Mouse (Mus musculus) embryonic stem cell, embryonic (primary cell): ENCODE results near the gene Wdr74.

Experiments
- CTCF ChIA-PET, 4 experiments: fragments of 300-600 bp in 2 of 4; fragments of 350-600 bp in 2 of 4; sonication (Branson Sonifier 250); formaldehyde crosslinking; loops; one replicate each; lab custom pipeline; 2022; ENCODE audit warnings: inconsistent platforms in 2 of 4; lab: Charles Lee
- POLR2A ChIA-PET, 4 experiments: fragments of 300-600 bp in 2 of 4; fragments of 350-600 bp in 2 of 4; sonication (Branson Sonifier 250); formaldehyde crosslinking; loops; one replicate each; lab custom pipeline; 2022; ENCODE audit warnings: antibody characterized with exemption in 4 of 4, inconsistent platforms in 1 of 4; lab: Charles Lee

The Wdr74 gene

GRCm38 (mm10) chr19:8712870-8713305 is 22.7 kb upstream of the Wdr74 start:
- POLR2A ChIA-PET: interaction anchor here (0.6 to 20.5 kb wide), 147 partner anchors 8 to 1772 kb away, joined by 3 to 1732 read pairs (median 5); partner anchors contain the start of genes Slc3a2 (in 4 of the 4), 1700092M07Rik (in 3 of the 4), 1810009A15Rik (in 3 of the 4) and Gm49416 (in 3 of the 4)
- CTCF ChIA-PET: interaction anchor here (0.7 to 3.3 kb wide), 17 partner anchors 9 to 1673 kb away, joined by 3 to 39 read pairs (median 4); partner anchors contain the start of genes Slc3a2 (in 2 of the 4), Stip1 (in 1 of the 4), Tmem179b (in 1 of the 4) and Ttc9c (in 1 of the 4)

GRCm38 (mm10) chr19:8713306-8713996 is 22.2 kb upstream of the Wdr74 start:
- POLR2A ChIA-PET: interaction anchor here (0.6 to 20.5 kb wide), 175 partner anchors 9 to 1772 kb away, joined by 3 to 1732 read pairs (median 4); partner anchors contain the start of genes Slc3a2 (in 4 of the 4), 1700092M07Rik (in 3 of the 4), 1810009A15Rik (in 3 of the 4) and Gm49416 (in 3 of the 4)
- CTCF ChIA-PET: interaction anchor here (0.5 to 3.3 kb wide), 21 partner anchors 9 to 1673 kb away, joined by 3 to 39 read pairs (median 4); partner anchors contain the start of genes Slc3a2 (in 3 of the 4), Stip1 (in 1 of the 4), Tmem179b (in 1 of the 4) and Ttc9c (in 1 of the 4)

DNA sequence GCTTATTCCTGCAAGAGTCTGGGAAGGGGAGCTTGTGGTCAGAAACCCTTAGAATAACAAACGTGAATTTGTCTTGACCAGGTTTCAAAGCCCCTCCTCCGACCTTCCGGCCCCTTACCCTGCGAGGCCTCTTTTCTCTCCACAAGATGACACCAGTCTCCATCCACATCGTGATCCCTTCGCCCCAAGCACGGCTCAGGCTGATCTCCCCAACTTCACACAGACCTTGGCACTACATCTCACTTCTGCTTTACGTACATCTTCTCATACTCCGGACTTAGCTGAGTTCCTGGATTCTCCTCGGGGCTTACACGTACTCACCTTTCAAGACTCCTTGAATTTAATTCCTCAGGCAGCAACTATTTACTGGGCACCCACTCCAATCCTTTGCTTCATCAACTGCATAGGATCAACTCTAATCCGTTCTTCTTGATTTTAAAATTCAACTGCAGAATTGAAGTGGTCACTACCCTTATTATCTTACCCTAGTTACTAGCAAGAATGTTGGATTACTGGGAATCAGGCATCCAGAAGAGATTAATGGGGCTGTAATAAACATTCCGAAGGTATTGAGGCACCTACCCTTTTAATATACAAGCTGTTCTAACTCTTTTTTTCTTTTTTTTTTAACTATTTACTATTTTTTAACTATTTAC is 21.5 kb upstream of the Wdr74 start:
- CTCF ChIA-PET: interaction anchor here (0.6 to 3.3 kb wide), 12 partner anchors 8 to 239 kb away, joined by 3 to 39 read pairs (median 4); partner anchors contain the start of genes Slc3a2 (in 3 of the 4), Tmem179b (in 1 of the 4), Ttc9c (in 1 of the 4) and Tut1 (in 1 of the 4)

GRCm38 (mm10) chr19:8714653-8715481 is 20.8 kb upstream of the Wdr74 start:
- ChIA-PET CTCF (interaction anchor here in 3 of 4 experiments (0.5 to 3.3 kb wide), 5 partner anchors 8 to 1331 kb away, joined by 3 to 39 read pairs (median 3); partner anchors contain the start of gene Slc3a2 (in 2 of the 3)), POLR2A (interaction anchor here (0.6 to 20.5 kb wide), 79 partner anchors 7 to 1474 kb away, joined by 3 to 1732 read pairs (median 6); partner anchors contain the start of genes 1810009A15Rik (in 4 of the 4), Gm49416 (in 4 of the 4), Slc3a2 (in 4 of the 4) and Gng3 (in 3 of the 4))

More for the DNA sequence above, 21.5 kb upstream of the Wdr74 start:
- POLR2A ChIA-PET: interaction anchor here (0.7 to 20.5 kb wide), 126 partner anchors 8 to 1745 kb away, joined by 3 to 1732 read pairs (median 6); partner anchors contain the start of genes Slc3a2 (in 4 of the 4), 1700092M07Rik (in 3 of the 4), 1810009A15Rik (in 3 of the 4) and Gm49416 (in 3 of the 4)

GRCm38 (mm10) chr19:8715868-8716766 is 19.5 kb upstream of the Wdr74 start:
- POLR2A ChIA-PET: interaction anchor here (0.6 to 20.5 kb wide), 86 partner anchors 9 to 1765 kb away, joined by 3 to 1732 read pairs (median 4); partner anchors contain the start of genes 1700092M07Rik (in 3 of the 4), 1810009A15Rik (in 3 of the 4), Eef1g (in 3 of the 4) and Gm49416 (in 3 of the 4)
- CTCF ChIA-PET: interaction anchor here in 2 of 4 experiments (0.6 to 1.8 kb wide), 10 partner anchors 12 to 1641 kb away, joined by 3 to 11 read pairs (median 4); partner anchors contain the start of gene Nxf1 (in 1 of the 2)

DNA sequence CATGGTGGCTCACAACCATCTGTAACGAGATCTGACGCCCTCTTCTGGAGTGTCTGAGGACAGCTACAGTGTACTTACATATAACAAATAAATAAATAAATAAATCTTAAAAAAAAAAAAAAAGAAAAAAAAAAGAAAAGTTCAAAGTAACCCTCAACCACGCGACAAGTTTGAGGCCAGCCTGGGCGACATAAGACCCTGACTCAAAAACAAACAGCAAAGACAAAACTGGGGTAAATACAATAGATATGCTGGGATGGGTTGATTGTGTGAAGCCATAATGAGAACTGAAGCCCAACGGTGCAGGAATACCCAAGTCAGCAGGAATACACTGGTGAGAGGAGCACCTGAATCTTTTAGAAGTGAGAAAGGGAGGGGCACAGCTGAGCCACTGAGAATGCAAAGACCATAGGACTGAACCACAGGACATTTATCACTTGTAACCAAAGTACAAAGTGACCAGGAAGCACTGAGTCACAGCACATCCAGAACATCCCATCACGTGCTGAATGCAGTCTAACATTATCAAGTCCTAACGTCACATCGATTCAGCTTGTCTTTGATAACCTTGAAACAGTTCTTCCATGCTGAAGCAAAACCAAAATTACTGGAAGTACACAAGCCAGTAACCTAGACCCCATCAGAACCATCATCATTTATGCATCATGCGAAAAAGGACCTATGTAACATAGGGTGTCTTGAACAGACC is 18.7 kb upstream of the Wdr74 start:
- ChIA-PET CTCF (interaction anchor here in 2 of 4 experiments (0.6 to 1.8 kb wide), 8 partner anchors 11 to 1641 kb away, joined by 3 to 10 read pairs (median 4); partner anchors contain the start of genes Nxf1 (in 1 of the 2) and Tmem179b (in 1 of the 2)), POLR2A (interaction anchor here (0.7 to 20.5 kb wide), 59 partner anchors 9 to 1677 kb away, joined by 3 to 1732 read pairs (median 5); partner anchors contain the start of genes 1700092M07Rik (in 3 of the 4), Slc3a2 (in 3 of the 4), 1810009A15Rik (in 2 of the 4) and Eef1g (in 2 of the 4))

DNA sequence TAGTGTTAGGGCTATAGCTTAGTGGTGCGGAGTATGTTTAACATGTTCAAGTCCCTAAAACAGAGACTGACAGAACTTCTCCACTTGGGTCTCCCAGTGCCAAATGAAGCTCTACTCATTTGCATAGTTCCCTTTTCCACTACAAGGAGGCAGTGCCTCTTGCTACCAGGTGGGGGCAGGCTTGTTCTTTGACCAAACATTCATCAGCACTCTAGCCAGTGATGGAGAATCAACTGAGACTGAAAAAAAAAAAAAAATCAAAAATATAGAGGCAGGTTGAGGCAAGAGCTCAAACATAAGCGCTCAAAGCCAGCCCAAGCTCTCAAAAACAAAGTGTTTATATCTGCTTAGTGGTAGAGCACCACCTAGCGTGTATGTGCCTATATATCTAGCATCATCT is 17.3 kb upstream of the Wdr74 start:
- ChIA-PET CTCF (interaction anchor here (0.6 to 1.8 kb wide), 81 partner anchors 8 to 1616 kb away, joined by 3 to 21 read pairs (median 4); partner anchors contain the start of genes 1700092M07Rik (in 2 of the 4), Tut1 (in 2 of the 4), AC129217.1 (in 1 of the 4) and B3gat3 (in 1 of the 4)), POLR2A (interaction anchor here (0.6 to 20.5 kb wide), 43 partner anchors 8 to 1723 kb away, joined by 3 to 1732 read pairs (median 5); partner anchors contain the start of genes 1700092M07Rik (in 2 of the 4), 1810009A15Rik (in 2 of the 4), Gm49416 (in 2 of the 4) and Nxf1 (in 2 of the 4))

DNA sequence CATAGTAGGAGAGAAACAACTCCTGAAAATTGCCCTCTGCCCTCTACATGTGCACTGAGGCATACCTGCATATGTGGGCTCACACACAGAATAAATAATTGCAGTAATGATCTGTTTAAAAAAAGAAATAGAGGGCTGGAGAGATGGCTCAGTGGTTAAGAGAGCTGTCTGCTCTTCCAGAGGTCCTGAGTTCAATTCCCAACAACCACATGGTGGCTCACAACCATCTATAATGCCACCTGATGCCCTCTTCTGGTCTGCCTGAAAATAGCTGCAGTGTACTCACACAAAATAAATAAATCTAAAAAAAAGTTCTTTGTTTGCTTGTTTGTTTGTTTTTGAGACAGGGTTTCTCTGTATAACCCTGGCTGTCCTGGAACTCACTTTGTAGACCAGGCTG is 16.6 kb upstream of the Wdr74 start:
- POLR2A ChIA-PET: interaction anchor here in 2 of 4 experiments (0.7 to 20.5 kb wide), 21 partner anchors 9 to 247 kb away, joined by 3 to 1732 read pairs (median 9); partner anchors contain the start of genes 1700092M07Rik (in 2 of the 2), Nxf1 (in 2 of the 2), Slc3a2 (in 2 of the 2) and Stx5a (in 2 of the 2)

DNA sequence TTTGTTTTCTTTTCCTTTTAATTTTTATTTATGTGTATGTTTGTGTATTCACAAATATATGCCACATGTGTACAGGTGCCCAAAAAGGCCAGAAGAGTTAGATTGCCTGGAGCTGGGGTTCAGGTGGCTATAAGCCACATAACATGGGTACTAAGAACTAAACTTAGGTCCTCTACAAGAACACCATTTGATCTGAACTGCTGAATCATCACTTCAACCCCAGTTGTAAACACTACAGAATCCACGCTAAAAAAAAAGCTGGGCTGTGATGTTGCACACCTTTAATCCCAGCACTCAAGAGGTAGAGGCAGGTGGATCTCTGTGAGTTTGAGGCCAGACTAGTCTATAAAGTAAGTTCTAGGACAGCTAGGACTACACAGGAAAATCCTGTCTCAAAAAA is 14.2 kb upstream of the Wdr74 start:
- ChIA-PET CTCF (interaction anchor here in 3 of 4 experiments (0.6 to 2.7 kb wide), 3 partner anchors 8 to 95 kb away, joined by 4 to 39 read pairs (median 7); no protein-coding TSS in a partner anchor), POLR2A (interaction anchor here (0.7 to 31.6 kb wide), 34 partner anchors 0 to 1157 kb away, joined by 3 to 1732 read pairs (median 14); partner anchors contain the start of genes 1700092M07Rik (in 3 of the 4), Nxf1 (in 3 of the 4), Stx5a (in 3 of the 4) and 1810009A15Rik (in 2 of the 4))

More for the DNA sequence above, 16.6 kb upstream of the Wdr74 start:
- CTCF ChIA-PET: interaction anchor here (0.6 to 1.8 kb wide), 13 partner anchors 15 to 234 kb away, joined by 3 to 8 read pairs (median 4); partner anchors contain the start of genes 1700092M07Rik (in 1 of the 4), Gng3 (in 1 of the 4), Tmem179b (in 1 of the 4) and Tut1 (in 1 of the 4)

DNA sequence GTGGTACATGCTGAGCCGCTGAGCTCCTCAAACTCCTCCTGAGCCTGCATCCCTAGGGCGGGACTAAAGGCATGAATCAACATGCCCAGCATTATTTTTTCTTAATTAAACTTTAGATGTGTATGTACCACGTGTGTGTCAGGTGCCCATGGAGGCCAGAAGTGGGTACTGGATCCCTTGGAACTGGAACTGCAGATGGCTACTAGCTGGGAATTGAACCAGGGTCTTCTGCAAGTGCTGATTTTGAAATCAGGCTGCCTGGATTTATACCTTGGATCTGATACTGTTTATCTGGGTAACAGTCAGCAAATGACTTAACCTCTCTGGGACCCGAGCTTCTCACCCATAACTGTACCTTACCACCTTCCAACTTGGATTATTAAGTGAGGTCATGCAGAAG is 13.6 kb upstream of the Wdr74 start:
- ChIA-PET CTCF (interaction anchor here in 3 of 4 experiments (0.5 to 2.7 kb wide), 4 partner anchors 8 to 39 kb away, joined by 5 to 39 read pairs (median 7); no protein-coding TSS in a partner anchor), POLR2A (interaction anchor here (0.6 to 31.6 kb wide), 72 partner anchors 0 to 1946 kb away, joined by 3 to 1732 read pairs (median 7); partner anchors contain the start of genes 1700092M07Rik (in 3 of the 4), Nxf1 (in 3 of the 4), Stx5a (in 3 of the 4) and 1810009A15Rik (in 2 of the 4))

GRCm38 (mm10) chr19:8722559-8722906 is 13.1 kb upstream of the Wdr74 start:
- POLR2A ChIA-PET: interaction anchor here (0.6 to 31.6 kb wide), 253 partner anchors 1 to 1781 kb away, joined by 3 to 1732 read pairs (median 5); partner anchors contain the start of genes Zbtb3 (in 4 of the 4), 1700092M07Rik (in 3 of the 4), AC129217.1 (in 3 of the 4) and B3gat3 (in 3 of the 4)

GRCm38 (mm10) chr19:8722907-8723573 is 12.6 kb upstream of the Wdr74 start, which contains the start of gene Slc3a2:
TSS of gene Slc3a2 (minus strand) at chr19:8723369.
- POLR2A ChIA-PET: interaction anchor here (0.6 to 31.6 kb wide), 284 partner anchors 1 to 1894 kb away, joined by 3 to 1732 read pairs (median 5); partner anchors contain the start of genes Zbtb3 (in 4 of the 4), 1700092M07Rik (in 3 of the 4), AC129217.1 (in 3 of the 4) and B3gat3 (in 3 of the 4)
- CTCF ChIA-PET: interaction anchor here (0.6 to 2.7 kb wide), 10 partner anchors 9 to 244 kb away, joined by 3 to 39 read pairs (median 4); partner anchors contain the start of genes Eef1g (in 1 of the 4) and Stx5a (in 1 of the 4)

More at GRCm38 (mm10) chr19:8722559-8722906, 13.1 kb upstream of the Wdr74 start:
- CTCF ChIA-PET: interaction anchor here (0.6 to 2.7 kb wide), 10 partner anchors 9 to 244 kb away, joined by 3 to 39 read pairs (median 4); partner anchors contain the start of genes Eef1g (in 1 of the 4) and Stx5a (in 1 of the 4)
